Mouse (Mus musculus) liver, embryonic 12.5 days (tissue): Measurements from ENCODE around the gene Hnf1a. TPM values are rescaled to one million over a fixed set of nuclear protein-coding genes. Genes with fewer than 3 reads are reported as not detected.

Experiments
- ATAC-seq: fragments of 200-750 bp; cut with Nextera tagmentation; 2 replicates; pipeline ENCODE4 v1.8.0; 2017; ENCODE audit warnings: moderate number of reproducible peaks, mild to moderate bottlenecking, moderate library complexity
- H3K27ac ChIP-seq: fragments of 300-500 bp; sonication (generic); 2 replicates; pipeline ENCODE4 v1.5.1; 2016; ENCODE audit warnings: mild to moderate bottlenecking
- H3K27me3 ChIP-seq: fragments of 300-500 bp; sonication (generic); replicated peaks from 2 replicates; pipeline ENCODE4 v1.6.1; 2016; ENCODE audit warnings: mild to moderate bottlenecking, moderate library complexity
- H3K36me3 ChIP-seq: fragments of 300-500 bp; sonication (generic); 2 replicates; pipeline ENCODE4 v1.6.1; 2016; ENCODE audit warnings: mild to moderate bottlenecking, moderate library complexity
- H3K4me1 ChIP-seq: fragments of 300-500 bp; sonication (generic); 2 replicates; pipeline ENCODE4 v1.6.1; 2016
- H3K4me2 ChIP-seq: fragments of 300-500 bp; sonication (generic); 2 replicates; pipeline ENCODE4 v1.6.1; 2016; ENCODE audit warnings: mild to moderate bottlenecking, moderate library complexity
- H3K4me3 ChIP-seq: fragments of 300-500 bp; sonication (generic); 2 replicates; pipeline ENCODE4 v1.5.1; 2016; ENCODE audit warnings: mild to moderate bottlenecking, moderate library complexity
- H3K9ac ChIP-seq: fragments of 300-500 bp; sonication (generic); 2 replicates; pipeline ENCODE4 v1.6.1; 2016; ENCODE audit warnings: mild to moderate bottlenecking, moderate library complexity
- H3K9me3 ChIP-seq: fragments of 300-500 bp; sonication (generic); replicated peaks from 2 replicates; pipeline ENCODE4 v1.6.1; 2016; ENCODE audit warnings: mild to moderate bottlenecking, moderate library complexity
- WGBS: fragments of 180-500 bp; shearing (Covaris S2); methylation state at CpG from one replicate; pipeline ENCODE4 v1.1.7; 2016; ENCODE audit not compliant: insufficient replicate concordance; 5-methylcytosine and 5-hydroxymethylcytosine counted together
- polyA plus RNA-seq: library from polyadenylated mRNA; unstranded; fragments of >200 nt; fragmentation: Nextera tagmentation; extraction: Ambion mirVana; gene quantifications from 2 replicates; pipeline ENCODE4 v1.2.1, GENCODE M21; 2016

Hnf1a gene
- polyA plus RNA-seq, 1 experiment from 2014 or later: 3.8 TPM

GRCm38 (mm10) chr5:114914855-114915254, 56.0 kb downstream of the Hnf1a start:
- Histone ChIP-seq H3K9ac (no peak overlapping the region), H3K4me3 (no peak overlapping the region), H3K27ac (no peak overlapping the region), H3K27me3 (no peaks in the 10 kb centered on the region), H3K36me3 (no peaks in the 10 kb centered on the region), H3K4me1 (0 out of 2 replicates have a peak, but pooled peaks cover 4% of the 10 kb centered on the region), H3K9me3 (no peaks in the 10 kb centered on the region), H3K4me2 (no peak overlapping the region)
- whole genome bisulfite sequencing: 60% methylated on average over 8 of the region's 8 CpGs
- ATAC-seq: no peak

DNA sequence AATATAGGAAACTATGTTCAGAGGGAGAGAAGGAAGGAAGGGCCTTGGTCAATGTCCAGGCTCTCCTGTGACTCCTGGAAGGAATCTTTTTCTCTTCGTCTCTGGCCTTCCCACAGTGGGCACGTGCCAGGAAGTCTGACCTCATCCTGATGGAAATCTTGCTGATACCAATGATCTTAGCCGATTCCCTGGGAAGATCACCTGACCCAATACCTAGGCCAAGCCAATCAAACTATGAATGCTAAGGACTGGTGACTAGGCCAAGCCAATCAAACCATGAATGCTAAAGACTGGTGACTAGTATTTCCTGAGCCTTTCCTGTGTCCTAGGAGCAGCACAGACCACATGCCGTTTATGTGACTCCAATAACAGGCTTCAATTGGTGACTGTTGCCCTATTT, 57.2 kb downstream of the Hnf1a start:
- no peak overlapping the region for H3K9ac ChIP-seq
- no peaks in the 10 kb centered on the region for H3K36me3 ChIP-seq
- H3K4me2 ChIP-seq: no peak overlapping the region
- 0 out of 2 replicates have a peak, but pooled peaks cover 4% of the 10 kb centered on the region for H3K4me1 ChIP-seq
- H3K4me3 ChIP-seq: no peak overlapping the region
- ATAC-seq: no peak
- WGBS: 52% methylated on average over 4 of the region's 4 CpGs
- H3K27me3 ChIP-seq: no peaks in the 10 kb centered on the region
- H3K27ac ChIP-seq: no peak overlapping the region
- H3K9me3 ChIP-seq: no peaks in the 10 kb centered on the region

GRCm38 (mm10) chr5:114908598-114909305, 62.1 kb downstream of the Hnf1a start:
- Histone ChIP-seq H3K36me3 (0 out of 2 replicates have a peak, but pooled peaks cover 5% of the 10 kb centered on the region), H3K9ac (no peak overlapping the region), H3K27ac (no peak overlapping the region), H3K4me3 (no peak overlapping the region), H3K4me2 (no peak overlapping the region), H3K4me1 (no peaks in the 10 kb centered on the region), H3K27me3 (no peaks in the 10 kb centered on the region), H3K9me3 (no peaks in the 10 kb centered on the region)
- WGBS: 51% methylated on average over 13 of the region's 13 CpGs
- ATAC-seq: no peak

- no peak overlapping the region for H3K4me3 ChIP-seq
- 0 out of 2 replicates have a peak, but pooled peaks cover 5% of the 10 kb centered on the region for H3K36me3 ChIP-seq
- no peak overlapping the region for H3K27ac ChIP-seq
- no peaks in the 10 kb centered on the region for H3K9me3 ChIP-seq
- peaks cover 4% of the 10 kb centered on the region; the same call in 1 of the 2 replicates for H3K4me1 ChIP-seq
- no peak overlapping the region for H3K4me2 ChIP-seq
- WGBS: 22% methylated on average over 1 of the region's 1 CpGs
- ATAC-seq: no peak
- H3K9ac ChIP-seq: no peak overlapping the region
- peaks cover 26% of the 10 kb centered on the region for H3K27me3 ChIP-seq
Observed at GRCm38 (mm10) chr5:114902413-114902812, 68.5 kb downstream of the Hnf1a start.

Other genes with a start within 250 kb of the Hnf1a start
- gene Ankrd13a, start 196.4 kb downstream of the Hnf1a start, polyA plus RNA-seq: 85.2 and 87.5 TPM in 2 replicates
- 28.1 and 28.3 TPM in 2 replicates for gene Git2, start 195.6 kb downstream of the Hnf1a start, polyA plus RNA-seq
- gene 1500011B03Rik, start 147.6 kb downstream of the Hnf1a start, polyA plus RNA-seq: 37.4 and 41.8 TPM in 2 replicates
- not detected in 2 replicates for gene 4930519G04Rik, start 117.4 kb downstream of the Hnf1a start, polyA plus RNA-seq
- gene Gm9936, start 112.4 kb downstream of the Hnf1a start, polyA plus RNA-seq: not detected in 2 replicates
- 3.5 and 3.9 TPM in 2 replicates for gene Oasl2, start 74.2 kb downstream of the Hnf1a start, polyA plus RNA-seq
- gene Oasl1, start 47.9 kb downstream of the Hnf1a start, polyA plus RNA-seq: 0.29 and 0.30 TPM in 2 replicates
- gene 2210016L21Rik, start 28.9 kb downstream of the Hnf1a start, polyA plus RNA-seq: 22.1 and 25.2 TPM in 2 replicates
- gene Sppl3, start 40.0 kb upstream of the Hnf1a start, polyA plus RNA-seq: 19.3 and 23.7 TPM in 2 replicates
- 12.2 and 15.1 TPM in 2 replicates for gene Gm10401, start 127.2 kb upstream of the Hnf1a start, polyA plus RNA-seq
- 43.9 and 51.1 TPM in 2 replicates for gene Acads, start 148.3 kb upstream of the Hnf1a start, polyA plus RNA-seq
- gene Unc119b, start 163.9 kb upstream of the Hnf1a start, polyA plus RNA-seq: 16.1 and 17.6 TPM in 2 replicates
- gene Mlec, start 187.1 kb upstream of the Hnf1a start, polyA plus RNA-seq: 46.8 and 49.2 TPM in 2 replicates
- gene Cabp1, start 223.3 kb upstream of the Hnf1a start, polyA plus RNA-seq: 0.20 and 0.36 TPM in 2 replicates